Mouse (Mus musculus): Measurements from ENCODE around the gene Gimd1. TPM values are rescaled to one million over a fixed set of nuclear protein-coding genes. Genes with fewer than 3 reads are reported as not detected.

The Gimd1 gene
- total RNA-seq (2021): under 1 TPM in 1 of 2 experiments, not detected in 1; 0.71 TPM
- long read RNA-seq, experiment 1: 0 reads
- long read RNA-seq, experiment 2, partial matches to known transcripts: 0 of 1 reads
- long read RNA-seq, experiment 2, other reads (novel, unspliced or antisense): 0 of 1 reads

- no peak for DNase-seq (ENCODE audit: low spot score in 2 of 2)
These were observed at the start of gene Gimd1 for GRCm38 (mm10) chr3:132629601-132630239. TSS of gene Gimd1 (plus strand) at chr3:132629820.

GRCm38 (mm10) chr3:132581198-132581597 is 48.4 kb upstream of the Gimd1 start:
- DNase-seq (ENCODE audit: low spot score in 2 of 2): no peak

- no peak for DNase-seq (ENCODE audit: low spot score in 2 of 2)
These were observed 47.3 kb upstream of the Gimd1 start for GRCm38 (mm10) chr3:132582339-132582738.

GRCm38 (mm10) chr3:132585122-132585972 is 44.3 kb upstream of the Gimd1 start:
- DNase-seq (ENCODE audit: low spot score in 2 of 2): no peak

GRCm38 (mm10) chr3:132588146-132588545 is 41.5 kb upstream of the Gimd1 start:
- DNase-seq (ENCODE audit: low spot score in 2 of 2): no peak

GRCm38 (mm10) chr3:132590010-132590409 is 39.6 kb upstream of the Gimd1 start:
- DNase-seq (ENCODE audit: low spot score in 2 of 2): no peak

GRCm38 (mm10) chr3:132590604-132591003 is 39.0 kb upstream of the Gimd1 start:
- no peak for DNase-seq (ENCODE audit: low spot score in 2 of 2)

GRCm38 (mm10) chr3:132628741-132629140 is 879 bp upstream of the Gimd1 start:
- DNase-seq (ENCODE audit: low spot score in 2 of 2): no peak

GRCm38 (mm10) chr3:132633261-132633660 is 3.6 kb downstream of the Gimd1 start:
- DNase-seq (ENCODE audit: low spot score in 2 of 2): no peak

GRCm38 (mm10) chr3:132637080-132637479 is 7.5 kb downstream of the Gimd1 start:
- DNase-seq (ENCODE audit: low spot score in 2 of 2): no peak

- no peak for DNase-seq (ENCODE audit: low spot score in 2 of 2)
These were observed 14.5 kb downstream of the Gimd1 start for GRCm38 (mm10) chr3:132644071-132644470.

GRCm38 (mm10) chr3:132646814-132647213 is 17.2 kb downstream of the Gimd1 start:
- no peak for DNase-seq (ENCODE audit: low spot score in 2 of 2)

- DNase-seq (ENCODE audit: low spot score in 2 of 2): no peak
These were observed 19.7 kb downstream of the Gimd1 start for GRCm38 (mm10) chr3:132649368-132649767.

- no peak for DNase-seq (ENCODE audit: low spot score in 2 of 2)
These were observed 20.6 kb downstream of the Gimd1 start for GRCm38 (mm10) chr3:132650191-132650590.

- DNase-seq (ENCODE audit: low spot score in 2 of 2): no peak
These were observed 22.2 kb downstream of the Gimd1 start for GRCm38 (mm10) chr3:132651776-132652175.

- DNase-seq (ENCODE audit: low spot score in 2 of 2): no peak
These were observed 24.3 kb downstream of the Gimd1 start for GRCm38 (mm10) chr3:132653959-132654358.

- DNase-seq (ENCODE audit: low spot score in 2 of 2): no peak
These were observed 26.3 kb downstream of the Gimd1 start for GRCm38 (mm10) chr3:132655955-132656354.

- DNase-seq (ENCODE audit: low spot score in 2 of 2): no peak
These were observed 47.9 kb downstream of the Gimd1 start for GRCm38 (mm10) chr3:132677494-132677893.

GRCm38 (mm10) chr3:132683447-132684230 is 54.0 kb downstream of the Gimd1 start, which contains the start of gene Tbck:
TSS of gene Tbck (plus strand) at chr3:132684144.
- peak; percentile 88 to 90 for DNase-seq (ENCODE audit: low spot score in 2 of 2)

- DNase-seq (ENCODE audit: low spot score in 2 of 2): no peak
These were observed 54.8 kb downstream of the Gimd1 start, which contains the start of gene Aimp1 for GRCm38 (mm10) chr3:132684231-132684928. TSS of gene Aimp1 (minus strand) at chr3:132684370.

All from adrenal gland, postnatal 4 days (tissue).